Mouse (Mus musculus) intestine, postnatal 0 days (tissue): ENCODE results near the gene Gbx2. TPM values are rescaled to one million over a fixed set of nuclear protein-coding genes. Genes with fewer than 3 reads are reported as not detected.

Experiments
- ATAC-seq: fragments of 200-750 bp; cut with Nextera tagmentation; 2 replicates; pipeline ENCODE4 v1.8.0; 2017; ENCODE audit warnings: mild to moderate bottlenecking, moderate TSS enrichment, moderate library complexity
- H3K27ac ChIP-seq: fragments of 300-500 bp; sonication (generic); 2 replicates; pipeline ENCODE4 v1.5.1; 2014; ENCODE audit warnings: mild to moderate bottlenecking, low read depth, low read length, moderate library complexity
- H3K27me3 ChIP-seq: fragments of 300-500 bp; sonication (generic); replicated peaks from 2 replicates; pipeline ENCODE4 v1.6.1; 2014; ENCODE audit warnings: low read length, mixed read lengths; ENCODE audit not compliant: control insufficient read depth, insufficient read depth
- H3K36me3 ChIP-seq: fragments of 300-500 bp; sonication (generic); 2 replicates; pipeline ENCODE4 v1.6.1; 2014; ENCODE audit warnings: mild to moderate bottlenecking, moderate library complexity; ENCODE audit not compliant: control insufficient read depth, insufficient read depth
- H3K4me1 ChIP-seq: fragments of 300-500 bp; sonication (generic); replicated peaks from 2 replicates; pipeline ENCODE4 v1.6.1; 2014; ENCODE audit warnings: antibody characterized with exemption, low read length, mixed read lengths; ENCODE audit not compliant: control insufficient read depth, insufficient read depth
- H3K4me2 ChIP-seq: fragments of 300-500 bp; sonication (generic); replicated peaks from 2 replicates; pipeline ENCODE4 v1.6.1; 2014; ENCODE audit warnings: low read depth, mild to moderate bottlenecking, moderate library complexity
- H3K4me3 ChIP-seq: fragments of 300-500 bp; sonication (generic); 2 replicates; pipeline ENCODE4 v1.5.1; 2014; ENCODE audit warnings: low read depth, low read length
- H3K9ac ChIP-seq: fragments of 300-500 bp; sonication (generic); 2 replicates; pipeline ENCODE4 v1.6.1; 2014; ENCODE audit warnings: mild to moderate bottlenecking, low read depth, low read length
- H3K9me3 ChIP-seq: fragments of 300-500 bp; sonication (generic); 2 replicates; pipeline ENCODE4 v1.6.1; 2016; ENCODE audit warnings: mixed run types; ENCODE audit not compliant: control insufficient read depth
- CTCF ChIP-seq: sonication (generic); IDR thresholded peaks from 2 replicates; pipeline ENCODE4 v1.5.1; 2016; ENCODE audit warnings: low read depth, mild to moderate bottlenecking, control low read depth, antibody characterized with exemption, moderate library complexity
- WGBS: fragments of 180-500 bp; shearing (Covaris S2); extraction: QIAGEN DNeasy Blood & Tissue Kit; methylation state at CpG from one replicate; pipeline ENCODE4 v1.1.7; 2014; 5-methylcytosine and 5-hydroxymethylcytosine counted together
- polyA plus RNA-seq: library from polyadenylated mRNA; unstranded; fragments of >200 nt; fragmentation: Nextera tagmentation; extraction: Ambion mirVana; gene quantifications from 2 replicates; pipeline ENCODE4 v1.2.1, GENCODE M21; 2015

Gbx2 gene
- polyA plus RNA-seq, 1 experiment from 2014 or later, result 0.08 TPM

DNA sequence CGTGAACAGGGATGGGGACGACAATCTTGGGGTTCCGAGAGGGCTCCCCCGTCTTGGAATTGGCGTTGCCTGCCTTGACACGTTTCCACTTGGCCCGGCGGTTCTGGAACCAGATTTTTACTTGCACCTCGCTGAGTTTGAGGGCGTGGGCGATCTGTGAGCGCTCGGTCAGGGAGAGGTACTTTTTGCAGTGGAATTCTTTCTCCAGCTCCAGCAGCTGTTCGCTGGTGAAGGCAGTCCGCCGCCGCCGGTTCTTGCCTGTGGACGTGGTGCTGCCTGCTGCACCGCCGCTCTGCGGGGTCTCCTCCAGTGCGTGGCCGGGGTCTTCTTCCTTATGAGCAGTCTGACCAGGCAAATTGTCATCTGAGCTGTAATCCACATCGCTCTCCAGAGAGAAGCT lies 2.3 kb downstream of the Gbx2 start:
- no peaks in the 10 kb centered on the region for H3K4me1 ChIP-seq
- no peaks in the 10 kb centered on the region for H3K36me3 ChIP-seq
- ATAC-seq, result no peak
- peak overlapping the region; percentile 37; the same call in 1 of the 2 replicates for H3K4me2 ChIP-seq
- H3K9me3 ChIP-seq, result no peaks in the 10 kb centered on the region
- H3K4me3 ChIP-seq, result peak overlapping the region; percentile 11
- no peak overlapping the region for H3K27ac ChIP-seq
- WGBS, result 17% methylated on average over 25 of the region's 25 CpGs
- H3K27me3 ChIP-seq, result peaks cover 98% of the 10 kb centered on the region
- H3K9ac ChIP-seq, result no peak overlapping the region
- no peak for TF ChIP-seq CTCF

GRCm38 (mm10) chr1:89927061-89927661 lies 3.8 kb downstream of the Gbx2 start:
- 3% methylated on average over 36 of the region's 36 CpGs for WGBS
- Histone ChIP-seq H3K4me3 (peak overlapping the region; percentile 41), H3K27me3 (peaks cover 100% of the 10 kb centered on the region), H3K9ac (no peak overlapping the region), H3K27ac (no peak overlapping the region), H3K36me3 (no peaks in the 10 kb centered on the region), H3K4me1 (no peaks in the 10 kb centered on the region), H3K9me3 (no peaks in the 10 kb centered on the region), H3K4me2 (peak overlapping the region; percentile 64)
- TF ChIP-seq CTCF, result no peak
- no peak for ATAC-seq

GRCm38 (mm10) chr1:89926583-89927060 lies 4.4 kb downstream of the Gbx2 start:
- no peak for ATAC-seq
- H3K36me3 ChIP-seq, result no peaks in the 10 kb centered on the region

GRCm38 (mm10) chr1:89925501-89926190 lies 5.3 kb downstream of the Gbx2 start:
- ATAC-seq, result no peak

More at GRCm38 (mm10) chr1:89926583-89927060, 4.4 kb downstream of the Gbx2 start:
- Histone ChIP-seq H3K4me1 (no peaks in the 10 kb centered on the region), H3K4me2 (peak overlapping the region; percentile 64; the same call in 1 of the 2 replicates), H3K4me3 (peak overlapping the region; percentile 41; the same call in 1 of the 2 replicates), H3K27ac (no peak overlapping the region), H3K9me3 (no peaks in the 10 kb centered on the region), H3K9ac (no peak overlapping the region), H3K27me3 (peaks cover 100% of the 10 kb centered on the region)
- 27% methylated on average over 9 of the region's 9 CpGs for WGBS
- TF ChIP-seq CTCF, result no peak

GRCm38 (mm10) chr1:89923642-89924020 lies 7.3 kb downstream of the Gbx2 start:
- H3K36me3 ChIP-seq, result no peaks in the 10 kb centered on the region
- TF ChIP-seq CTCF, result no peak
- H3K4me1 ChIP-seq, result no peaks in the 10 kb centered on the region
- WGBS, result 12% methylated on average over 14 of the region's 14 CpGs
- no peak overlapping the region for H3K9ac ChIP-seq
- H3K9me3 ChIP-seq, result no peaks in the 10 kb centered on the region; the same call in 1 of the 2 replicates
- no peak overlapping the region for H3K27ac ChIP-seq
- H3K4me3 ChIP-seq, result no peak overlapping the region
- H3K27me3 ChIP-seq, result peaks cover 97% of the 10 kb centered on the region
- no peak for ATAC-seq
- peak overlapping the region; percentile 7; the same call in 1 of the 2 replicates for H3K4me2 ChIP-seq

More at GRCm38 (mm10) chr1:89925501-89926190, 5.3 kb downstream of the Gbx2 start:
- Histone ChIP-seq H3K36me3 (no peaks in the 10 kb centered on the region), H3K4me2 (no peak overlapping the region), H3K27me3 (peaks cover 100% of the 10 kb centered on the region), H3K9me3 (no peaks in the 10 kb centered on the region), H3K27ac (no peak overlapping the region), H3K4me3 (no peak overlapping the region), H3K9ac (no peak overlapping the region), H3K4me1 (no peaks in the 10 kb centered on the region)
- WGBS, result 64% methylated on average over 12 of the region's 12 CpGs
- no peak for TF ChIP-seq CTCF

DNA sequence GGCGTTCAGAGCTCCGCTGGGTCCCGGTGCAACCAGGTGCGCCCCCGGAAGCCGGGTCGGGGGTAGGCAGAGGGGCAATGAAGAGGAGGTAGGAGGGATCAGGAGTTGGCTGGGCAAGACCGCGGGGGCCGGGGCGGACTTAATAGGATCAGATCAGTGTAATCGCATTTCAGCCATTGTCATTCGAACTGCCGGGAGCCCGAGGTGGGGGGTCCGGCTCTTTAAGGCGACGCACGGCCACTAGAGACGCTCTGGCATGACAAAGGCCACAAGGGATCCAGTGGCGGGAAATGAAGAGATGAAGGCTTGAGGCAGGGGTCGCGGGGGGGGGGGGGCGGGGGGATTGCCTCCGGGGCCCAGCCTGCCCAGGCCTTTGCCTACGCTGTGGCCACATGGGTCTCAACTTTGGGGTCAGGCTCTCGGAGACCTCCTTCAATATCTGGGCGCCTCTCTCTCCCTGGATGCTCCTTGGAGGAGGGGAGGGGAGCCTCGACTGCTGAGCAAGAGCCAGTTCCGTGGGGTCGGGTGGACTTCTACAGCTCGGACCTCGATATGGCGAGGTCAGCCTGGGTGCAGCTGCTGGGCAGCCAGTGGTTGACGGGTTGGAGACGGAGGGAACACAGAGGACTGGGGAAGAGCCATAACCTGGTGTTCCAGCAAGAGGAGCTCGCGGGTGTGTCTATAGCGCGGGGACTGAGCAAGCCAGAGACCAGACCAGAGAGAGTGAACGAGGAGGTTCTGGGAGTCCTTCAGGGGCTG lies 7.9 kb downstream of the Gbx2 start:
- Histone ChIP-seq H3K4me3 (no peak overlapping the region), H3K27ac (no peak overlapping the region)

More for the DNA sequence above, 7.9 kb downstream of the Gbx2 start:
- Histone ChIP-seq H3K27me3 (peaks cover 97% of the 10 kb centered on the region), H3K9me3 (no peaks in the 10 kb centered on the region; the same call in 1 of the 2 replicates), H3K36me3 (no peaks in the 10 kb centered on the region), H3K4me1 (no peaks in the 10 kb centered on the region), H3K4me2 (peak overlapping the region; percentile 21; the same call in 1 of the 2 replicates), H3K9ac (no peak overlapping the region)
- WGBS, result 3% methylated on average over 38 of the region's 41 CpGs
- no peak for ATAC-seq
- TF ChIP-seq CTCF, result no peak
